Comparison of ENCODE assay signal across 7 mouse cellular contexts in the genomic region with DNA sequence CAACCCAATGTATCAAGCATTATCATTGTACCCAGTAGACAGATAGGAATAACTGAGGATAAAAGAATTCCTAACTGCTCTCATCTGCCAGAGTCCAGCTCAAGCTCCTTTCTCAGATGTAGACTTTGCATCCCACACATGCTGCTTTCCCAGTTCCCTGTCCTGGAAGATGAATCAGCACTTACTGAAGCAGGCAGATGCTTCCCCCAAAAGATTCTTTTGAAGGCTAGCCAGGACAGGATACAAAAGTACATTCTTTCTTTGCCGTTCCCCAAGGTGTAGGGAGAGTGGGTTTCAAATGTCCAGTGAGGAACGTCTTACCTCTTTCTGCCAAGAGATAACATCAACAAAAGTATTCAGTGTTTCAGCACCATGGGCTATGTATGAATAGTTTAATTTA.
"Had no signal": no experiment of that assay in that cellular context is flagged by ENCODE, and none has a peak within 500 bp of the region (broad histone marks: within the 10 kb centered on the region; RNA-seq: fewer than 3 reads in every experiment).

No protein-coding gene starts in this region.

- DNase-seq: kidney, adult 18-20 months; kidney, postnatal 10 days; kidney, postnatal 4 days; lung, adult 2 months; lung, postnatal 36 days; spleen, adult 18-20 months; thymus, postnatal 4 days had no signal
